Mouse (Mus musculus) right cerebral cortex, postnatal 4 days (tissue): ENCODE results near the gene Fance.

ENCODE experiments used
- DNase-seq: peaks from one replicate; pipeline ENCODE4 v3.0.0-alpha.2; 2022

Gene Fance

GRCm38 (mm10) chr17:28313212-28313879 lies at the start of gene Fance:
Gene Fance (plus strand): TSS chr17:28313519.
- peak; percentile 91 for DNase-seq

- DNase-seq: no peak
These were observed 46.1 kb upstream of the Fance start for GRCm38 (mm10) chr17:28267251-28267650.

GRCm38 (mm10) chr17:28270165-28270564 lies 43.2 kb upstream of the Fance start:
- no peak for DNase-seq

GRCm38 (mm10) chr17:28271537-28272266 lies 41.6 kb upstream of the Fance start:
- no peak for DNase-seq

- DNase-seq: no peak
These were observed 41.0 kb upstream of the Fance start for GRCm38 (mm10) chr17:28272281-28272680.

GRCm38 (mm10) chr17:28272837-28273236 lies 40.5 kb upstream of the Fance start:
- DNase-seq: no peak

- DNase-seq: no peak
These were observed 38.6 kb upstream of the Fance start for GRCm38 (mm10) chr17:28274739-28275138.

- no peak for DNase-seq
These were observed 36.1 kb upstream of the Fance start for GRCm38 (mm10) chr17:28277226-28277625.

- no peak for DNase-seq
These were observed 35.6 kb upstream of the Fance start for GRCm38 (mm10) chr17:28277721-28278120.

- no peak for DNase-seq
These were observed 35.2 kb upstream of the Fance start for GRCm38 (mm10) chr17:28278156-28278555.

- DNase-seq: no peak
These were observed 34.1 kb upstream of the Fance start for GRCm38 (mm10) chr17:28279236-28279635.

- DNase-seq: peak; percentile 29
These were observed 33.4 kb upstream of the Fance start for GRCm38 (mm10) chr17:28279780-28280422.

GRCm38 (mm10) chr17:28280423-28280800 lies 32.9 kb upstream of the Fance start:
- no peak for DNase-seq

- no peak for DNase-seq
These were observed 32.4 kb upstream of the Fance start for GRCm38 (mm10) chr17:28280831-28281377.

- DNase-seq: no peak
These were observed 31.4 kb upstream of the Fance start for GRCm38 (mm10) chr17:28281866-28282441.

GRCm38 (mm10) chr17:28283199-28283598 lies 30.1 kb upstream of the Fance start:
- DNase-seq: no peak

GRCm38 (mm10) chr17:28286133-28286532 lies 27.2 kb upstream of the Fance start:
- no peak for DNase-seq

- no peak for DNase-seq
These were observed 26.4 kb upstream of the Fance start for GRCm38 (mm10) chr17:28286964-28287363.

- peak; percentile 27 for DNase-seq
These were observed 25.7 kb upstream of the Fance start for GRCm38 (mm10) chr17:28287578-28287977.

- DNase-seq: no peak
These were observed 25.3 kb upstream of the Fance start for GRCm38 (mm10) chr17:28287980-28288379.

- DNase-seq: peak; percentile 73
These were observed 23.1 kb upstream of the Fance start for GRCm38 (mm10) chr17:28290262-28290661.

- no peak for DNase-seq
These were observed 22.6 kb upstream of the Fance start for GRCm38 (mm10) chr17:28290671-28291070.

GRCm38 (mm10) chr17:28291346-28291745 lies 22.0 kb upstream of the Fance start:
- DNase-seq: no peak
